Mouse (Mus musculus): ENCODE measurements around the gene Tmem116. TPM values are rescaled to one million over a fixed set of nuclear protein-coding genes. Genes with fewer than 3 reads are reported as not detected.
A peak's percentile ranks its signal among the peaks of the same experiment; 100 is the strongest.

The Tmem116 gene
- polyA plus RNA-seq, 1 experiment from 2014 or later, result 5.0 TPM

DNA sequence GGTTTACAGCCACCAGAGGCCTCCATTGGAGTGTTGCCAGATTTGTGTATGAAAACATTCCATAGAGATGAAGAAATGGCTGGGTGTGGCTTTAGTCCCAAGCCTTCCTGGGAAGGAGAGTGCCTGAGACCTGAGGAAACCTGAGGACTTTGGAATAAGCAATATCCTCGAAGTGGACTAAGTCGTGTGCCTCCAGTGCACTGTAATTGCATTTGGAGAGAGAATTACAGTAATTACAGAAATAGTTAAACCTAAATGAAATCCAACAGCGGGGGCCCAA lies 2.8 kb downstream of the Tmem116 start:
- Histone ChIP-seq H3K27me3 (ENCODE audit: control insufficient read depth, insufficient read depth, low read length) (no peaks in the 10 kb centered on the region), H3K4me1 (ENCODE audit: control insufficient read depth, insufficient read depth, low read length) (peaks cover 24% of the 10 kb centered on the region), H3K27ac (ENCODE audit: low read depth, low read length) (peak overlapping the region; percentile 26; the same call in 1 of the 2 replicates), H3K9me3 (ENCODE audit: control insufficient read depth, low read length) (no peaks in the 10 kb centered on the region), H3K9ac (ENCODE audit: low read depth, low read length) (no peak overlapping the region), H3K36me3 (ENCODE audit: control insufficient read depth, insufficient read depth, low read length) (peaks cover 6% of the 10 kb centered on the region), H3K4me3 (ENCODE audit: low read length) (no peak overlapping the region), H3K4me2 (replicated peaks; ENCODE audit: low read depth, low read length) (no peak overlapping the region)
- WGBS, result 87% methylated on average over 3 of the region's 3 CpGs
- ATAC-seq (ENCODE audit: low FRiP score, low TSS enrichment), result no peak

DNA sequence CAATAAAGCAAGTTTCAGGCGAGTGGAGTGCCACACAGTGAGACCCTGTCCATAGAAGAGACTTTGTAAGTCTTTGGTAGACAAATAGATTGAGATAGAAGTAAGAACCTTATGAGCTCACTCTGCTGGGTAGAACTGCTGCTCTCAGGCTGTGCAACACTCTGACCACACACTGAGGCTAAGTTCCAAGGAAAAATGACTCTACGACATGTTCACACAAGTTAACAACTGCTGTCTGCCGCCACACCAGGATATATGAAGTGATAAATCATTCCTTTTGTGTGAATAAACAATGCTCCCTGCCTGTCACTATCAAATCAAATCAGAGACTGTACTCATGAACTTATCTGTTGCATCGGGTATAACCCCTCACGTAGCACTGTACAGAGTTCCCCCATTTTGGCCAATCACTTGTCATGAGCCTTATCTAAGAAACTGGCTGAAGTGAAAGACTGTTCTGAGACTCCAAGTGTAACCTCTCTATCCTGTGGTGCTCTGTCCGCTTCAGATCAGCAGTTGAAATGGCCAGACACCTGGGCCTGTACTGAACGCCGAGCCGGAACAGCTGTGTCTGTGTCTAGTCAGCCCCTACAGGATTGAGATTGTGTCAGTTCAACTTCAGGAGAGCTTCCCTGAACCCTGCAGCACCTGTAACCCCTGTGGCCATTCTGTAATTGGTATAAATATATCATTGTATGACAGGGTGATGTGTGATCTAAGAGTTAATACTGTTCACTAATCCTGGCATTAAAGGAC lies 4.0 kb downstream of the Tmem116 start:
- Histone ChIP-seq H3K36me3 (ENCODE audit: control insufficient read depth, insufficient read depth, low read length) (no peaks in the 10 kb centered on the region), H3K4me1 (ENCODE audit: control insufficient read depth, insufficient read depth, low read length) (peaks cover 20% of the 10 kb centered on the region), H3K27ac (ENCODE audit: low read depth, low read length) (no peak overlapping the region), H3K4me3 (ENCODE audit: low read length) (no peak overlapping the region), H3K27me3 (ENCODE audit: control insufficient read depth, insufficient read depth, low read length) (no peaks in the 10 kb centered on the region), H3K4me2 (replicated peaks; ENCODE audit: low read depth, low read length) (no peak overlapping the region), H3K9me3 (ENCODE audit: control insufficient read depth, low read length) (no peaks in the 10 kb centered on the region), H3K9ac (ENCODE audit: low read depth, low read length) (no peak overlapping the region)
- no peak for ATAC-seq (ENCODE audit: low FRiP score, low TSS enrichment)
- WGBS, result 65% methylated on average over 9 of the region's 9 CpGs

DNA sequence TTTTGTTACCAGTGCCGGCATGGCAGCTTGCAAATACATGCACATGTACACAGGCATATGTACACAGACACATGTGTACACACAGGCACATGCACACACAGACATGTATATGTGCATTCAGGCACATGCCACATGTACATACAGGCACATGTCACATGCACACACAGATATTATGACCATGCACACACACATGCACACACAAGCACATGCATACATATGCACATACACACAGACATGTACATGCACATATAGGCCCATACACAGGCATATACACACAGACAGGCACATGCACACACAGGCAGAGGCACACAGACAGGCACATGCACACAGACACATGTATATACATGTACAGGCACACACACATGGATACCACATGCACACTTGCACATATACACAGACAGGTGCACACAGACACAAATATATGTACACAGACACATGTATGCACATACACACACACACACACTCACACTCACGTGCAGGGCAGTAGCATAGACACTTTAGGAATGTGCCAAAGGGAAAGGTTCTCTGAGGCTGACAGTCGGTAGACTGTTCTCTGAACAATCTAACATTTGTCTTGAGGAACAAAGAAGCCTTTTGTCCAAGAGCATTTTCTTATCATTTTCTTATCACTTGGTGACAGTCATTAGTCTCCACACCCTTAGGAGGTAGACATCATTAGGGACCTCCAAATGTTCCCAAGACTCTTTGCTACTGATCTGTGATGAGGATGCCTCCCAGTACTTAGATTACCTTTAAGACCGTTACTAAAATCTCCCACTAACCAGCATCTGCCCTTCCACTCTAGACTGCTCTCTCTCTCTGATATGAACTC lies 9.9 kb downstream of the Tmem116 start:
- Histone ChIP-seq H3K27ac (ENCODE audit: low read depth, low read length) (no peak overlapping the region), H3K4me3 (ENCODE audit: low read length) (no peak overlapping the region), H3K9ac (ENCODE audit: low read depth, low read length) (no peak overlapping the region), H3K4me2 (replicated peaks; ENCODE audit: low read depth, low read length) (no peak overlapping the region), H3K9me3 (ENCODE audit: control insufficient read depth, low read length) (no peaks in the 10 kb centered on the region), H3K27me3 (ENCODE audit: control insufficient read depth, insufficient read depth, low read length) (no peaks in the 10 kb centered on the region), H3K4me1 (ENCODE audit: control insufficient read depth, insufficient read depth, low read length) (no peaks in the 10 kb centered on the region), H3K36me3 (ENCODE audit: control insufficient read depth, insufficient read depth, low read length) (no peaks in the 10 kb centered on the region)
- 73% methylated on average over 4 of the region's 4 CpGs for WGBS
- ATAC-seq (ENCODE audit: low FRiP score, low TSS enrichment), result no peak

DNA sequence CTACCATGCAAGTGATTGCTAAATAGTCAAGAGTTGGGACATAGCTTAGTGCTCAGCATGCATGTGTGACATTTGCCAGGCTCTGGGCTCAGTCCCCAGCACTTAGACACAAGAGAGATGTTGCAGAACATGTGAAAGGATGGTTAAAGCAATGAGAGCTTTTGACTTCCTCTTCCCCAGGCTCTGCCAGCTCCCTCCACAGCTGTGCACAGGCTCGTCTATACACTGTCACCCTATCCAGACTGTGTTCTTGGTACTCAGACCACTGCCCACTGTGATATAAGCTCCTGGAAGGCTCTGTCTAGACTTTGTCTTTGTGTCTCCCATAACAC lies 10.4 kb downstream of the Tmem116 start:
- H3K4me1 ChIP-seq (ENCODE audit: control insufficient read depth, insufficient read depth, low read length), result no peaks in the 10 kb centered on the region
- H3K27ac ChIP-seq (ENCODE audit: low read depth, low read length), result no peak overlapping the region
- no peak overlapping the region for H3K4me2 ChIP-seq (replicated peaks; ENCODE audit: low read depth, low read length)
- no peak overlapping the region for H3K9ac ChIP-seq (ENCODE audit: low read depth, low read length)
- no peak for ATAC-seq (ENCODE audit: low FRiP score, low TSS enrichment)
- no peaks in the 10 kb centered on the region for H3K27me3 ChIP-seq (ENCODE audit: control insufficient read depth, insufficient read depth, low read length)
- no peaks in the 10 kb centered on the region for H3K36me3 ChIP-seq (ENCODE audit: control insufficient read depth, insufficient read depth, low read length)
- WGBS, result 32% methylated on average over 1 of the region's 1 CpGs
- no peak overlapping the region for H3K4me3 ChIP-seq (ENCODE audit: low read length)
- H3K9me3 ChIP-seq (ENCODE audit: control insufficient read depth, low read length), result no peaks in the 10 kb centered on the region

DNA sequence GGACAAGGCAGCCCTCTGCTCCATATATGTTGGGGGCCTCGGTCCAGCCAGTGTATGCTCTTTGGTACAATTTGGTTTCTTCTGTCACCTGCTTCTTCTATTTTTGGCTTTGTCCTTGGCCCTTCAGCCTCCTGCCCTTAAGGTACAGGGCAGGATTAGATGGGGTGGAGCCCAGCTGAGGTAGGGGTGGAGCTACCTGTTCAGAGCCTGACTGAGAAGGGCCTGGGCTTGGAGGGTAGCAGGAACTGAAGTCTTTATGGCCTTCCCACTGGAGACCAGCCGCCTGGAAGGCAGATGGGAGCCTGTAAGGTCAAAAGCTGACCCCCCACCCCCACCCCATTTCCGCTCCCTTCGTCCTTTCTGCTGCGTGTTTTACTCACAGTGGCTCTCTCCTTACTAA lies 11.3 kb downstream of the Tmem116 start:
- no peak overlapping the region for H3K4me2 ChIP-seq (replicated peaks; ENCODE audit: low read depth, low read length)
- H3K36me3 ChIP-seq (ENCODE audit: control insufficient read depth, insufficient read depth, low read length), result no peaks in the 10 kb centered on the region
- 57% methylated on average over 5 of the region's 5 CpGs for WGBS
- no peaks in the 10 kb centered on the region for H3K27me3 ChIP-seq (ENCODE audit: control insufficient read depth, insufficient read depth, low read length)
- H3K27ac ChIP-seq (ENCODE audit: low read depth, low read length), result no peak overlapping the region
- no peak for ATAC-seq (ENCODE audit: low FRiP score, low TSS enrichment)
- no peaks in the 10 kb centered on the region for H3K9me3 ChIP-seq (ENCODE audit: control insufficient read depth, low read length)
- no peak overlapping the region for H3K4me3 ChIP-seq (ENCODE audit: low read length)
- no peak overlapping the region for H3K9ac ChIP-seq (ENCODE audit: low read depth, low read length)
- no peaks in the 10 kb centered on the region for H3K4me1 ChIP-seq (ENCODE audit: control insufficient read depth, insufficient read depth, low read length)

DNA sequence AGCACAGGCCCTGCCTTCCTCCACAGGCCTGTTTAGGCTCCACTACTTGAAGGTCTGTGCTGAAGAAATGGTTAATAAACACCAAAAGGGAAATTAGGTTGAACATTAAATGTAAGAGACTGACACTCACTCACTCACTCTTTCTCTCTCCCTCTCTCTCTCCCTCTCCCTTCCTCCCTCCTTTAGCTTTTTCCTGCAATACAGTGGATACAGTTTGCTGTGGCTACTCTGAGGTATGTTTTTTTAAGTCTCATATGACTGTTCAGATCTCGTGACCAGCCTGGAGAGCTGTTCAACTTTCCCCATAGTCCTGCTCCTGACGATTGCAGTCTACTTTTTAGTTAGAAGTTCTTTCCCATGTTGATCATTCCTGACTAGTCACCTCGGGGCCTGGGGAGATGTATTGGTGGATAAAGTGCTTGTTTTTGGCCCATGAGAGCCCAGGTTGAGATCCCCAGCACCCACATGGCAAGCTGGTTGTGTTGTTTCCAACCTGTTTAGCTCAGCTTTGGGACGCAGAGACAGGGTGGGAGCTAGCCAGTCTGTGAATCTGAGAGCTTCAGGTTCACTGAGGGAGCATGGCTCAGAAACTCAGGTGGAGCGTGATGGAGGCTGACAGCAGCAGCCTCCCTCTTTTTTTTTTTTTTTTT lies 12.0 kb downstream of the Tmem116 start:
- Histone ChIP-seq H3K27me3 (ENCODE audit: control insufficient read depth, insufficient read depth, low read length) (no peaks in the 10 kb centered on the region), H3K36me3 (ENCODE audit: control insufficient read depth, insufficient read depth, low read length) (no peaks in the 10 kb centered on the region), H3K4me2 (replicated peaks; ENCODE audit: low read depth, low read length) (no peak overlapping the region), H3K27ac (ENCODE audit: low read depth, low read length) (peak overlapping the region; percentile 12; the same call in 1 of the 2 replicates), H3K4me1 (ENCODE audit: control insufficient read depth, insufficient read depth, low read length) (no peaks in the 10 kb centered on the region), H3K9ac (ENCODE audit: low read depth, low read length) (no peak overlapping the region), H3K9me3 (ENCODE audit: control insufficient read depth, low read length) (no peaks in the 10 kb centered on the region), H3K4me3 (ENCODE audit: low read length) (no peak overlapping the region)
- 53% methylated on average over 5 of the region's 5 CpGs for whole genome bisulfite sequencing
- no peak for ATAC-seq (ENCODE audit: low FRiP score, low TSS enrichment)

DNA sequence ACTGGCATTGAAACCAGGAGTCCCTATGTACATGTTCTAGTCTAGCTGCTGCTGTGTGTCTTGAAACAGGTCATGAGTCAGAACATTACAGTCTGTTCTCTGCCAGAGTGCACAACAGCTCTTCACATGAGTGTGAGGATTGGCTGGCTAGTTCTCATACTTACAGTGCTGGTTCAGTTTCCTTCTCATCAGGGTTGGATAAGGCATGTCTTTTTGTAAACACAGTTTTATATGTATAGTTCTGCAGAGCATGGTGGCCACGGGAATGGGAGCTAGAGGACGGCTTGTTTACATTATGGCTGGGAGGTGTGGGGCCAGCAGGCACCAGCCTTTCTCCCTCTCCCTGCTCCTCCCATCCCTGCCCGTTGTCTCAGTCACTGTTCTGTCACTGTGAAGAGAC lies 17.9 kb downstream of the Tmem116 start:
- Histone ChIP-seq H3K9me3 (ENCODE audit: control insufficient read depth, low read length) (no peaks in the 10 kb centered on the region), H3K9ac (ENCODE audit: low read depth, low read length) (no peak overlapping the region), H3K27ac (ENCODE audit: low read depth, low read length) (no peak overlapping the region), H3K4me2 (replicated peaks; ENCODE audit: low read depth, low read length) (no peak overlapping the region), H3K4me3 (ENCODE audit: low read length) (no peak overlapping the region), H3K4me1 (ENCODE audit: control insufficient read depth, insufficient read depth, low read length) (no peaks in the 10 kb centered on the region), H3K27me3 (ENCODE audit: control insufficient read depth, insufficient read depth, low read length) (no peaks in the 10 kb centered on the region), H3K36me3 (ENCODE audit: control insufficient read depth, insufficient read depth, low read length) (no peaks in the 10 kb centered on the region)
- WGBS, result 21% methylated on average over 3 of the region's 3 CpGs
- ATAC-seq (ENCODE audit: low FRiP score, low TSS enrichment), result no peak

DNA sequence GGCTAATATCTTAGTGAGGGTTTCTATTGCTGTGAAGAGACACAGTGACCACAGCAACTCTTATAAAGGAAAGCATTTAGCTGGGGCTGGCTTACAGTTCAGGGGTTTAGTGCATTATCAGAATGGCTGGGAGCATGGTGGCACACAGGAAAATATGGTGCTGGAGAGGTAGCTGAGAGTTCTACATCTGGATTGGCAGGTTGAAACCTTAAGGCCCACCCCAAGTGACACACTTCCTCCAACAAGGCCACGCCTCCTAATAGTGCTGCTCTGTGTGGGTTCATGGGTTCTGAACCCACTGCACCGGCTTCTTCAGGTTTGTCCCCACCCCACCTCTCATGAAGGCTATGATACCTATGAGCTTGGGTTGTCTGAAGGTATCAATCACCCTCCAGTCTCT lies 20.7 kb downstream of the Tmem116 start:
- Histone ChIP-seq H3K27ac (ENCODE audit: low read depth, low read length) (no peak overlapping the region), H3K9me3 (ENCODE audit: control insufficient read depth, low read length) (no peaks in the 10 kb centered on the region), H3K36me3 (ENCODE audit: control insufficient read depth, insufficient read depth, low read length) (no peaks in the 10 kb centered on the region), H3K4me2 (replicated peaks; ENCODE audit: low read depth, low read length) (no peak overlapping the region), H3K4me3 (ENCODE audit: low read length) (no peak overlapping the region), H3K27me3 (ENCODE audit: control insufficient read depth, insufficient read depth, low read length) (no peaks in the 10 kb centered on the region), H3K9ac (ENCODE audit: low read depth, low read length) (no peak overlapping the region), H3K4me1 (ENCODE audit: control insufficient read depth, insufficient read depth, low read length) (no peaks in the 10 kb centered on the region)
- no peak for ATAC-seq (ENCODE audit: low FRiP score, low TSS enrichment)
- 85% methylated on average over 2 of the region's 2 CpGs for WGBS

DNA sequence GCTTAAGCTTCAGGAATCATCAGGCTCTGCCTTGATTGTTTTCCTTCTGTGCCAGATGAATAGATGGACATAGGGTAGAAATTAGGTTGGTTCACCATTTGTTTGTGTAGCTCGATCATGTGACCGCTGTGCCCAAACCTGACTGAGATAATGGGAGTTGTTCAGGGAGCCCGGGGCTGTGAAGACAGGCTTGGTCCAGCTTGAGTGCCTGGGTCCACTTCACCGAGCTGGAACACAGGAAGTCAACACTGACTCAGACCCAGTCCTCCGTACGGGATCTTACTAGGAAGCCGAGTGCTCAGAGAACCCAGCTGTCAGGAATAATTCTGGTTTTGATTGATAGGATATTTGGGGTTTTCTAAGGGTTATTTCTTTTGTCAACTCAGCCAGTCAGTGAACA lies 22.9 kb downstream of the Tmem116 start:
- H3K9ac ChIP-seq (ENCODE audit: low read depth, low read length), result no peak overlapping the region
- WGBS, result 73% methylated on average over 7 of the region's 7 CpGs
- no peak overlapping the region for H3K4me2 ChIP-seq (replicated peaks; ENCODE audit: low read depth, low read length)
- H3K27me3 ChIP-seq (ENCODE audit: control insufficient read depth, insufficient read depth, low read length), result no peaks in the 10 kb centered on the region
- no peaks in the 10 kb centered on the region for H3K4me1 ChIP-seq (ENCODE audit: control insufficient read depth, insufficient read depth, low read length)
- no peak overlapping the region for H3K27ac ChIP-seq (ENCODE audit: low read depth, low read length)
- H3K36me3 ChIP-seq (ENCODE audit: control insufficient read depth, insufficient read depth, low read length), result no peaks in the 10 kb centered on the region
- no peak overlapping the region for H3K4me3 ChIP-seq (ENCODE audit: low read length)
- no peak for ATAC-seq (ENCODE audit: low FRiP score, low TSS enrichment)
- no peaks in the 10 kb centered on the region for H3K9me3 ChIP-seq (ENCODE audit: control insufficient read depth, low read length)

All from kidney, embryonic 14.5 days (tissue).